Mouse (Mus musculus) c-Kit-positive CD71-positive TER-119-positive erythroid progenitor cells, embryonic 14.5 days (primary cell): ENCODE data around the gene Entpd8.

Source experiments
- DNase-seq: peaks from one replicate; pipeline ENCODE4 v3.0.0-alpha.2; 2013; ENCODE audit warnings: low spot score

The Entpd8 gene

GRCm38 (mm10) chr2:25095109-25095850, 15.2 kb downstream of the Entpd8 start, which contains the start of gene Noxa1:
Gene Noxa1, minus strand, starts transcription at chr2:25095149.
- no peak for DNase-seq

- DNase-seq = no peak
Measured at GRCm38 (mm10) chr2:25098005-25098615, 18.0 kb downstream of the Entpd8 start.

- no peak for DNase-seq
Measured at GRCm38 (mm10) chr2:25098956-25099355, 18.9 kb downstream of the Entpd8 start.

GRCm38 (mm10) chr2:25099703-25100102, 19.6 kb downstream of the Entpd8 start:
- no peak for DNase-seq

GRCm38 (mm10) chr2:25104122-25104521, 24.0 kb downstream of the Entpd8 start:
- DNase-seq = no peak

GRCm38 (mm10) chr2:25106045-25106444, 25.9 kb downstream of the Entpd8 start:
- no peak for DNase-seq

GRCm38 (mm10) chr2:25109487-25109886, 29.4 kb downstream of the Entpd8 start:
- DNase-seq = no peak

- DNase-seq = no peak
Measured at GRCm38 (mm10) chr2:25110505-25111183, 30.5 kb downstream of the Entpd8 start.

GRCm38 (mm10) chr2:25111184-25111791, 31.2 kb downstream of the Entpd8 start:
- peak; percentile 37 for DNase-seq

- DNase-seq = no peak
Measured at GRCm38 (mm10) chr2:25114308-25114707, 34.2 kb downstream of the Entpd8 start.

GRCm38 (mm10) chr2:25115442-25115841, 35.3 kb downstream of the Entpd8 start:
- DNase-seq = peak; percentile 57

GRCm38 (mm10) chr2:25120963-25121362, 40.9 kb downstream of the Entpd8 start:
- DNase-seq = no peak

GRCm38 (mm10) chr2:25122666-25123065, 42.6 kb downstream of the Entpd8 start:
- no peak for DNase-seq

GRCm38 (mm10) chr2:25123527-25123926, 43.4 kb downstream of the Entpd8 start:
- DNase-seq = no peak

GRCm38 (mm10) chr2:25124411-25124810, 44.3 kb downstream of the Entpd8 start:
- no peak for DNase-seq

GRCm38 (mm10) chr2:25125146-25125545, 45.0 kb downstream of the Entpd8 start:
- no peak for DNase-seq

- DNase-seq = no peak
Measured at GRCm38 (mm10) chr2:25126011-25127010, 46.2 kb downstream of the Entpd8 start.

GRCm38 (mm10) chr2:25127206-25127605, 47.1 kb downstream of the Entpd8 start:
- DNase-seq = peak; percentile 72

- no peak for DNase-seq
Measured at GRCm38 (mm10) chr2:25128072-25128471, 48.0 kb downstream of the Entpd8 start.

GRCm38 (mm10) chr2:25131601-25132000, 51.5 kb downstream of the Entpd8 start:
- peak; percentile 57 for DNase-seq
